Mouse (Mus musculus): Measurements from ENCODE around the gene Mphosph6.

The Mphosph6 gene

DNA sequence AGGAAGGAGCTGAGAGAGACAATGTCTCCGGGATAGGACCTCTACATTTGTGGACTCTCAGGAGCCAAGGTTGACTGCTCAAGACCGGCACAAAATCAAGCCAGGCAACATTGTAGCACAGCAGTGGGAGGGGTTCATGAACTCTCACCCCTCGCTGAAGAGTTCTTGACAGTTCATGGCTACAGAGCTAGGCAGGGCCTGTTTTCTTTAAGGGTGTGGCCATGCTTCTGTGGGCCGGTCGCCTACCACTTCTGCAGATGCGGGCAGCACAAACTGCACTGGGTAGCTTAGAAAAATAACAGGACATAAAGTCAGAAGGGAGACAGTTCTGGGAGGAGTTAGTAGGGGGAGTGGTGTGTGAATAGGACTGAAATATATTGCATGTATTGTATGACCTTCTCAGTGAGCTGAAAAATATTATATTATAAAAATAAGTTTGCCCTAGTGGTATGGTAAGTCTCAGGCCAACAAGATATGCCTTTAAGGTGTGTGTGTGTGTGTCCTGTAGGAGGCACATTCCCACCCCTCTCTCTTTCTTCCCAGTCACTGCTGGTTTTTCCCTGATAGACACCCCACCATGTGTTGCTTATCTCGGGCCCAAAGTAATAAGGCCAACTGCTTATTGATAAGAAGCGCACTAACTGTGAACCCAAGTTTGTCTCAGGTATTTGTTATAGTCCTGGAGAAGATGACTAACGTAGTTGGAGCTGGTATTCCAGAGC lies 30.5 kb downstream of the Mphosph6 start:
- DNase-seq (ENCODE audit: low spot score in 2 of 2), result no peak

- DNase-seq (ENCODE audit: low spot score in 2 of 2), result no peak
These were observed 32.8 kb downstream of the Mphosph6 start for GRCm38 (mm10) chr8:117768971-117769370.

GRCm38 (mm10) chr8:117765947-117766346 lies 35.8 kb downstream of the Mphosph6 start:
- no peak for DNase-seq (ENCODE audit: low spot score in 2 of 2)

- no peak for DNase-seq (ENCODE audit: low spot score in 2 of 2)
These were observed 37.1 kb downstream of the Mphosph6 start for GRCm38 (mm10) chr8:117764625-117765024.

DNA sequence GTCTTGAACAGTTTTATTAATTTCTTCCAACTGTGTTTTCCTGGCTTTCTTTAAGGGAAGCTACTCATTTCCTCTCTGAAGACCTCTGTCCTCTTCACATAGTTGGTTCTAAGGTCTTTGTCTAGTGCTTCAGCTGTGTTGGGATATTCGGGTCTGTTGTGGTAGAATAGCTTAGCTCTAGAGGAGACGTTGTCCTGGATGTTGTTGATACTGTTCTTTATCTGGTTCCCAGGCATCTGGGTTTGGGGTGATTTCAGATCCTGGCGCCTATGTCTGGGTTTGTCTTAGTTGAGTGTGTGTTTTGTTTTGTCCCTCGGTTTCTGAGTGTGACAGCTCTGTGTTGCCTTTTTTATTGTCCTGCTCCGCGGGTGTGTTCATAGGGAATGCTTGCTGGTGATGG lies 39.0 kb downstream of the Mphosph6 start:
- DNase-seq (ENCODE audit: low spot score in 2 of 2), result no peak

GRCm38 (mm10) chr8:117757900-117758299 lies 43.8 kb downstream of the Mphosph6 start:
- no peak for DNase-seq (ENCODE audit: low spot score in 2 of 2)

DNA sequence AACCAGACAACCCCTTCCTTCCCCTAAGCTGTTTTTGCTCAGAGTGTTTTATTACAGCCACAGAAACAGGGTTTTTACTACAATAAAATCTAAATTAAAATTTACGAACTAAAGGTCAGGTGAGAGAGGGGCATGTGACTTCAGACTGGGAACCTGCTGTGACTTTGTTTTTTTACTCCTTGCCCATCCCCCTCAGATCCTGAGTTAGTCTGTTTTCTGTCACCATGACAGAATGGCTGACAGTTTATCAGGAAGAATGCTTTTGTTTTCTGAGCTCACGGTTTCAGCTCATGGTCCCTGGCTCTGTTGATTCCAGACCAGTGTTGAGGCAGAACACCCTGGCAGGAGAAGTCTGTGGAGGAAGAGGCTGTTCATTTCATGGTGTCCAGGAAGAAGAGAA lies 52.3 kb downstream of the Mphosph6 start:
- DNase-seq (ENCODE audit: low spot score in 2 of 2), result no peak

- no peak for DNase-seq (ENCODE audit: low spot score in 2 of 2)
These were observed 53.6 kb downstream of the Mphosph6 start for GRCm38 (mm10) chr8:117747886-117748730.

DNA sequence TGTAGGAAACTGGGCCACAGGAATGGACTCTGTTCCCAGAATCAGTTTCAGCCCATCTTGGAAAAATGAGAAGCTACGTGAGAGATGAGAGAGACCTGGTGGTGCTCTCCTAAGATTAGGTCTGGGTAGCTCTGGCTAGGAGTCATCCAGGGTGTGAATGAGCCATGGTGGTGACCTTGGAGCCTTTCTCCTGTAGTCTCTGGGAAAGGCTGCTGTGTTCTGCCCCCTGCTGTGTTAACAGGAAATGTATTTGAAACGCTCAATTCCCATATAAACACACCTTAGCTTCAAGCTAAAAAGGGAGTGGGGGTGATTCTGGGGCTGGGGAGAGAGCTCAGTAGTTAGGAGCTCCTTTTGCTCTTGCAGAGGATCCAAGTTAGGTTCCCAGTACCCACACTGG lies 54.3 kb downstream of the Mphosph6 start:
- DNase-seq (ENCODE audit: low spot score in 2 of 2), result no peak

GRCm38 (mm10) chr8:117746651-117747050 lies 55.1 kb downstream of the Mphosph6 start:
- no peak for DNase-seq (ENCODE audit: low spot score in 2 of 2)

DNA sequence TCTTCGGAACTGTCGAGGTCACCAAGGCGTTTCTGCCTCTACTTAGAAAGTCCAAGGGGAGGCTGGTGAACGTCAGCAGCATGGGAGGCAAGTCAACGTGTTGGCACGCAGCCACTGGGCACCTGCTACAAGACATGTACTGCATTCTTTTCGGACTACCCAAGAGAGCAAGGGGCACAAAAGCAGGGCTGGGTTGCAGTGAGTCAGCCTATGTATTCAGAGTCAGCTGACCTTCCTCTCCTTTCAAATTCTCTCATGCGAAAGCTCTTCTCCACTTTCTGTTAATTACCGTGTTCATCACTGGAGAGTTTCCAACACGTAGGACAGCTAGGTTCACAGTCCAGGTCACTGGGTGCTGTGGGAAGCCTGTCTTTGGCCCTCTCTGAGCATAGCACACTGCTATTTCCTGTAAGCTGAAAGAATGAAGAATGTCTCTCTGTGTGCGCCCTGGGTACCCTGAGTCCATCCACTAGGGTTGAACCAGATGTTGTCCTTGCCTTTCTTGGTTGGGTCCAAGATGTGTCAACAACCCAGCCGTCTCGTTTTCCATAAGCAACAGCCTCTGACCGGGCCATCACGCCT lies 59.2 kb downstream of the Mphosph6 start:
- DNase-seq (ENCODE audit: low spot score in 2 of 2), result no peak

Data from frontal cortex, postnatal 36 days (tissue).